Mouse (Mus musculus): ENCODE measurements at regions not wholly inside any gene's neighbourhood (a gene's known extent, or its start where the extent isn't known, plus 50 kb on each side); places are given as distances from the start of the nearest gene placed in this dataset.
"Not testable (repeated sequence)": the region's sequence is repeated elsewhere in the genome, so short reads cannot be mapped to it uniquely, and the experiment has no call there.

GRCm38 (mm10) chr12:115861759-115862158, 185.8 kb upstream of the Zfp386 start:
- ATAC-seq (replicated peaks; ENCODE audit: low FRiP score, low read depth) = not testable (repeated sequence)

GRCm38 (mm10) chr12:115865059-115865756, 182.3 kb upstream of the Zfp386 start:
- H3K27ac ChIP-seq; H3K27me3 ChIP-seq (ENCODE audit: insufficient read depth, low read length); ATAC-seq (replicated peaks; ENCODE audit: low FRiP score, low read depth); H3K9me3 ChIP-seq (replicated peaks; ENCODE audit: low read length); H3K4me1 ChIP-seq (replicated peaks; ENCODE audit: insufficient read depth, low read length); H3K36me3 ChIP-seq (ENCODE audit: insufficient read depth, low read length); DNase-seq (ENCODE audit: low spot score); H3K4me2 ChIP-seq (ENCODE audit: low read length); H3K9ac ChIP-seq (ENCODE audit: low read depth, low read length); H3K4me3 ChIP-seq (replicated peaks; ENCODE audit: low read depth, low read length): not testable (repeated sequence)
- WGBS = 91% methylated on average over 2 of the region's 3 CpGs

More at GRCm38 (mm10) chr12:115861759-115862158, 185.8 kb upstream of the Zfp386 start:
- DNase-seq (ENCODE audit: low spot score); H3K4me3 ChIP-seq (replicated peaks; ENCODE audit: low read depth, low read length); H3K36me3 ChIP-seq (ENCODE audit: insufficient read depth, low read length); H3K4me1 ChIP-seq (replicated peaks; ENCODE audit: insufficient read depth, low read length); H3K4me2 ChIP-seq (ENCODE audit: low read length); H3K27ac ChIP-seq; H3K9ac ChIP-seq (ENCODE audit: low read depth, low read length); H3K9me3 ChIP-seq (replicated peaks; ENCODE audit: low read length); H3K27me3 ChIP-seq (ENCODE audit: insufficient read depth, low read length): not testable (repeated sequence)

- ATAC-seq (replicated peaks; ENCODE audit: low FRiP score, low read depth) = not testable (repeated sequence)
Measured at GRCm38 (mm10) chr12:115868631-115869030, 178.9 kb upstream of the Zfp386 start.

GRCm38 (mm10) chr12:115872451-115872850, 175.1 kb upstream of the Zfp386 start:
- not testable (repeated sequence) for H3K9me3 ChIP-seq (replicated peaks; ENCODE audit: low read length); H3K4me3 ChIP-seq (replicated peaks; ENCODE audit: low read depth, low read length); H3K36me3 ChIP-seq (ENCODE audit: insufficient read depth, low read length); H3K9ac ChIP-seq (ENCODE audit: low read depth, low read length); H3K27me3 ChIP-seq (ENCODE audit: insufficient read depth, low read length); H3K4me1 ChIP-seq (replicated peaks; ENCODE audit: insufficient read depth, low read length); DNase-seq (ENCODE audit: low spot score); ATAC-seq (replicated peaks; ENCODE audit: low FRiP score, low read depth); H3K4me2 ChIP-seq (ENCODE audit: low read length); H3K27ac ChIP-seq

More at GRCm38 (mm10) chr12:115868631-115869030, 178.9 kb upstream of the Zfp386 start:
- not testable (repeated sequence) for H3K9me3 ChIP-seq (replicated peaks; ENCODE audit: low read length); H3K4me3 ChIP-seq (replicated peaks; ENCODE audit: low read depth, low read length); H3K27ac ChIP-seq; H3K36me3 ChIP-seq (ENCODE audit: insufficient read depth, low read length); DNase-seq (ENCODE audit: low spot score); H3K4me2 ChIP-seq (ENCODE audit: low read length); H3K27me3 ChIP-seq (ENCODE audit: insufficient read depth, low read length); H3K4me1 ChIP-seq (replicated peaks; ENCODE audit: insufficient read depth, low read length); H3K9ac ChIP-seq (ENCODE audit: low read depth, low read length)
- 54% methylated on average over 1 of the region's 1 CpGs for WGBS

- H3K9ac ChIP-seq (ENCODE audit: low read depth, low read length); H3K27ac ChIP-seq; H3K27me3 ChIP-seq (ENCODE audit: insufficient read depth, low read length); DNase-seq (ENCODE audit: low spot score); ATAC-seq (replicated peaks; ENCODE audit: low FRiP score, low read depth); H3K36me3 ChIP-seq (ENCODE audit: insufficient read depth, low read length); H3K9me3 ChIP-seq (replicated peaks; ENCODE audit: low read length); H3K4me3 ChIP-seq (replicated peaks; ENCODE audit: low read depth, low read length); H3K4me1 ChIP-seq (replicated peaks; ENCODE audit: insufficient read depth, low read length); H3K4me2 ChIP-seq (ENCODE audit: low read length): not testable (repeated sequence)
- WGBS = 59% methylated on average over 3 of the region's 3 CpGs
Measured at GRCm38 (mm10) chr12:115873976-115874375, 173.5 kb upstream of the Zfp386 start.

GRCm38 (mm10) chr12:115883719-115884118, 163.8 kb upstream of the Zfp386 start:
- no peaks in the 10 kb centered on the region for H3K4me1 ChIP-seq (replicated peaks; ENCODE audit: insufficient read depth, low read length)
- DNase-seq (ENCODE audit: low spot score) = no peak
- no peaks in the 10 kb centered on the region for H3K9me3 ChIP-seq (replicated peaks; ENCODE audit: low read length)
- H3K4me3 ChIP-seq (replicated peaks; ENCODE audit: low read depth, low read length) = no peak overlapping the region
- no peak for TF ChIP-seq CTCF (IDR thresholded peaks at IDR 0.05; ENCODE audit: low read depth)
- ATAC-seq (replicated peaks; ENCODE audit: low FRiP score, low read depth) = no peak
- WGBS = 77% methylated on average over 3 of the region's 3 CpGs
- no peak overlapping the region for H3K9ac ChIP-seq (ENCODE audit: low read depth, low read length)
- no peak overlapping the region for H3K27ac ChIP-seq
- H3K4me2 ChIP-seq (ENCODE audit: low read length) = no peak overlapping the region
- no peaks in the 10 kb centered on the region for H3K36me3 ChIP-seq (ENCODE audit: insufficient read depth, low read length)
- no peaks in the 10 kb centered on the region for H3K27me3 ChIP-seq (ENCODE audit: insufficient read depth, low read length)

GRCm38 (mm10) chr12:115887976-115888375, 159.5 kb upstream of the Zfp386 start:
- DNase-seq (ENCODE audit: low spot score) (no peak), ATAC-seq (replicated peaks; ENCODE audit: low FRiP score, low read depth) (no peak)
- Histone ChIP-seq H3K9me3 (replicated peaks; ENCODE audit: low read length) (no peaks in the 10 kb centered on the region), H3K36me3 (ENCODE audit: insufficient read depth, low read length) (no peaks in the 10 kb centered on the region), H3K27ac (no peak overlapping the region), H3K4me3 (replicated peaks; ENCODE audit: low read depth, low read length) (no peak overlapping the region), H3K4me2 (ENCODE audit: low read length) (no peak overlapping the region), H3K9ac (ENCODE audit: low read depth, low read length) (no peak overlapping the region), H3K4me1 (replicated peaks; ENCODE audit: insufficient read depth, low read length) (no peaks in the 10 kb centered on the region), H3K27me3 (ENCODE audit: insufficient read depth, low read length) (no peaks in the 10 kb centered on the region)
- TF ChIP-seq CTCF (IDR thresholded peaks at IDR 0.05; ENCODE audit: low read depth) = no peak

GRCm38 (mm10) chr12:115892656-115893055, 154.9 kb upstream of the Zfp386 start:
- H3K9me3 ChIP-seq (replicated peaks; ENCODE audit: low read length); ATAC-seq (replicated peaks; ENCODE audit: low FRiP score, low read depth); H3K27ac ChIP-seq; H3K4me1 ChIP-seq (replicated peaks; ENCODE audit: insufficient read depth, low read length); H3K36me3 ChIP-seq (ENCODE audit: insufficient read depth, low read length); H3K4me3 ChIP-seq (replicated peaks; ENCODE audit: low read depth, low read length); H3K9ac ChIP-seq (ENCODE audit: low read depth, low read length); H3K4me2 ChIP-seq (ENCODE audit: low read length); H3K27me3 ChIP-seq (ENCODE audit: insufficient read depth, low read length); DNase-seq (ENCODE audit: low spot score): not testable (repeated sequence)
- WGBS = 88% methylated on average over 12 of the region's 12 CpGs

- 81% methylated on average over 3 of the region's 3 CpGs for WGBS
- not testable (repeated sequence) for ATAC-seq (replicated peaks; ENCODE audit: low FRiP score, low read depth); DNase-seq (ENCODE audit: low spot score); H3K9me3 ChIP-seq (replicated peaks; ENCODE audit: low read length); H3K36me3 ChIP-seq (ENCODE audit: insufficient read depth, low read length); H3K9ac ChIP-seq (ENCODE audit: low read depth, low read length); H3K4me3 ChIP-seq (replicated peaks; ENCODE audit: low read depth, low read length); H3K27ac ChIP-seq; H3K27me3 ChIP-seq (ENCODE audit: insufficient read depth, low read length); H3K4me2 ChIP-seq (ENCODE audit: low read length); H3K4me1 ChIP-seq (replicated peaks; ENCODE audit: insufficient read depth, low read length)
Measured at GRCm38 (mm10) chr12:115912226-115912625, 135.3 kb upstream of the Zfp386 start.
